Mouse (Mus musculus) CD4-positive, CD25-positive, alpha-beta regulatory T cell, adult 9 weeks (primary cell): ENCODE measurements around the gene AI464131. TPM values are rescaled to one million over a fixed set of nuclear protein-coding genes. Genes with fewer than 3 reads are reported as not detected.

ENCODE experiments used
- polyA plus RNA-seq: library from polyadenylated mRNA; unstranded; fragments of 100-300 nt; shearing (Covaris generic); gene quantifications from one replicate; pipeline ENCODE4 v1.2.1, GENCODE M21; 2017

The AI464131 gene
- not detected for polyA plus RNA-seq

GRCm38 (mm10) chr4:41502986-41503412 is at the start of gene AI464131:
Gene AI464131 (minus strand): TSS chr4:41503076.

DNA sequence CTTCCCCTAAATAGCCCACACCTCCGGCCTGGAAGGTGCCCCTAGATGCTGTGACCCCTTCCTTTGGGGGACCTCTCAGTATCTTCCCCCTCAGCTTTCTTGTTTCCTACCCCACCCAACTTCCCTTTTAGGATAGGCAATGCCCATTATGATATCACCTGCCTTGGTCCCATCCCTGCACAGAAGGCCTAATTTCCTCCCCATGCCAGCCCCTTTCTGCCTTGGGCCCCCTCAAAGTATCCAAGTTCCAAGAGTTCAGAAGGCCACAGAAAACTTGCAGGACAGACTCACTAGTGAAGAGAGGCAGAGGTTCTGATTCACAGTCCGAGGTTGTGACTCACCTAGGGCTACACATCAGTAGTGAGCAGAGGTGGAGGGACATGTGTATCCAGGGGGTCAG is 14.4 kb upstream of the AI464131 start, which contains the start of gene 1110017D15Rik:
TSS of gene 1110017D15Rik (minus strand) at position 101 of the 400 bp plus-strand sequence.

GRCm38 (mm10) chr4:41464345-41465286 is 38.3 kb downstream of the AI464131 start, which contains the start of the genes Kif24 and Nudt2:
Gene Kif24 (minus strand): TSS chr4:41464887.
Gene Nudt2 (plus strand): TSS chr4:41465151.

Other genes starting within 250 kb of the AI464131 start
- 43.9 TPM for gene Ubap2, start 227.9 kb downstream of the AI464131 start, polyA plus RNA-seq
- 39.9 TPM for gene Dcaf12, start 188.2 kb downstream of the AI464131 start, polyA plus RNA-seq
- 95.5 TPM for gene Ubap1, start 154.1 kb downstream of the AI464131 start, polyA plus RNA-seq
- 1.6 TPM for gene Kif24, start 38.2 kb downstream of the AI464131 start, polyA plus RNA-seq
- 19.4 TPM for gene Nudt2, start 37.9 kb downstream of the AI464131 start, polyA plus RNA-seq
- gene 1110017D15Rik, start 14.3 kb upstream of the AI464131 start, polyA plus RNA-seq = not detected
- gene Fam219a, start 66.5 kb upstream of the AI464131 start, polyA plus RNA-seq = 0.88 TPM
- gene Dnaic1, start 66.7 kb upstream of the AI464131 start, polyA plus RNA-seq = not detected
- not detected for gene Enho, start 137.2 kb upstream of the AI464131 start, polyA plus RNA-seq
- not detected for gene Cntfr, start 194.0 kb upstream of the AI464131 start, polyA plus RNA-seq
- 11.0 TPM for gene Il11ra1, start 196.9 kb upstream of the AI464131 start, polyA plus RNA-seq
- gene Rpp25l, start 210.5 kb upstream of the AI464131 start, polyA plus RNA-seq = 54.5 TPM
- gene Dctn3, start 220.1 kb upstream of the AI464131 start, polyA plus RNA-seq = 146 TPM
- not detected for gene Arid3c, start 228.1 kb upstream of the AI464131 start, polyA plus RNA-seq